Mouse (Mus musculus): Measurements from ENCODE around the gene Rtn4rl1.

- TF ChIP-seq CTCF (IDR thresholded peaks at IDR 0.05; ENCODE audit: low read depth) = no peak
- TF ChIP-seq EP300 (optimal IDR thresholded peaks at IDR 0.05) = no peak
Measured at GRCm38 (mm10) chr11:75269213-75269612, 75.6 kb downstream of the Rtn4rl1 start.

Measured in stomach, postnatal 0 days (tissue).